Mouse (Mus musculus) intestine, embryonic 14.5 days (tissue): ENCODE data around the gene Gtf2h5. TPM values are rescaled to one million over a fixed set of nuclear protein-coding genes. Genes with fewer than 3 reads are reported as not detected.
A peak's percentile ranks its signal among the peaks of the same experiment; 100 is the strongest.

Experiments used
- ATAC-seq: fragments of 200-750 bp; cut with Nextera tagmentation; replicated peaks from 2 replicates; pipeline ENCODE4 v1.8.0; 2017; ENCODE audit warnings: low read depth, moderate number of reproducible peaks, moderate TSS enrichment, moderate library complexity; ENCODE audit not compliant: low FRiP score, low TSS enrichment
- DNase-seq: peaks from one replicate; pipeline ENCODE4 v3.0.0-alpha.2; 2018; ENCODE audit warnings: low spot score
- H3K27ac ChIP-seq: fragments of 300-500 bp; sonication (generic); 2 replicates; pipeline ENCODE4 v1.5.1; 2014; ENCODE audit warnings: low read depth, mild to moderate bottlenecking, control low read depth
- H3K27me3 ChIP-seq: fragments of 300-500 bp; sonication (generic); replicated peaks from 2 replicates; pipeline ENCODE4 v1.6.1; 2014; ENCODE audit warnings: low read length, control low read depth; ENCODE audit not compliant: control insufficient read depth, insufficient read depth
- H3K36me3 ChIP-seq: fragments of 300-500 bp; sonication (generic); 2 replicates; pipeline ENCODE4 v1.6.1; 2014; ENCODE audit warnings: low read length, control low read depth; ENCODE audit not compliant: control insufficient read depth, insufficient read depth
- H3K4me1 ChIP-seq: fragments of 300-500 bp; sonication (generic); replicated peaks from 2 replicates; pipeline ENCODE4 v1.6.1; 2014; ENCODE audit warnings: low read length, control low read depth, mixed read lengths; ENCODE audit not compliant: control insufficient read depth, insufficient read depth
- H3K4me2 ChIP-seq: fragments of 300-500 bp; sonication (generic); 2 replicates; pipeline ENCODE4 v1.6.1; 2014; ENCODE audit warnings: low read length
- H3K4me3 ChIP-seq: fragments of 300-500 bp; sonication (generic); 2 replicates; pipeline ENCODE4 v1.5.1; 2014; ENCODE audit warnings: low read depth, low read length, control low read depth, mixed read lengths
- H3K9ac ChIP-seq: fragments of 300-500 bp; sonication (generic); 2 replicates; pipeline ENCODE4 v1.6.1; 2014; ENCODE audit warnings: mild to moderate bottlenecking, low read length
- H3K9me3 ChIP-seq: fragments of 300-500 bp; sonication (generic); 2 replicates; pipeline ENCODE4 v1.6.1; 2016; ENCODE audit warnings: low read length, control low read depth; ENCODE audit not compliant: control insufficient read depth
- WGBS: fragments of 180-500 bp; shearing (Covaris S2); extraction: QIAGEN DNeasy Blood & Tissue Kit; methylation state at CpG from one replicate; pipeline ENCODE4 v1.1.7; 2014; 5-methylcytosine and 5-hydroxymethylcytosine counted together
- polyA plus RNA-seq: library from polyadenylated mRNA; unstranded; fragments of >200 nt; fragmentation: Nextera tagmentation; extraction: Ambion mirVana; gene quantifications from 2 replicates; pipeline ENCODE4 v1.2.1, GENCODE M21; 2014

Gene Gtf2h5
- polyA plus RNA-seq, 1 experiment from 2014 or later: 161 TPM

DNA sequence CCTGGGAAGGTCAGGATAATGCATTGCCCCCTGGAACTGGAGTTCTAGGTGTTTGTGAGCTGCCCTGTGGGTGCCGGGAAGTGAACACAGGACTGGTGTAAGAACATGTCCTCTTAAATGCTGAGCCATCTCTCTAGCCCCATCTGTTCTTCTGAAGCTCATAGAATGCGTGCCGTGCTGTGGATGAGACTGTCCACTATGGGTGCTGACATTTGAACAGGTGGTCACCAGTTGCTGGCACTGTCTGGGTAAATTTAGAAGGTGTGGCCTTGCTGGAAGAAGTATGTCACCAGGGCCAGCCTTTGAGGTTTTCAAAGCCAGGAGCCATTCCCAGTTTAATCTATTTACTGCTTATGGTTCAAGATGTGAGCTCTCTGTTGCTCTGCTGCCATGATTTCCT, 22.7 kb downstream of the Gtf2h5 start:
- no peaks in the 10 kb centered on the region for H3K36me3 ChIP-seq
- H3K9ac ChIP-seq: no peak overlapping the region
- no peaks in the 10 kb centered on the region for H3K9me3 ChIP-seq
- 0 out of 2 replicates have a peak, but pooled peaks cover 3% of the 10 kb centered on the region for H3K27me3 ChIP-seq
- 83% methylated on average over 3 of the region's 3 CpGs for WGBS
- no peak overlapping the region for H3K27ac ChIP-seq
- no peak for DNase-seq
- no peak overlapping the region for H3K4me3 ChIP-seq
- ATAC-seq: no peak
- no peaks in the 10 kb centered on the region for H3K4me1 ChIP-seq
- H3K4me2 ChIP-seq: no peak overlapping the region

DNA sequence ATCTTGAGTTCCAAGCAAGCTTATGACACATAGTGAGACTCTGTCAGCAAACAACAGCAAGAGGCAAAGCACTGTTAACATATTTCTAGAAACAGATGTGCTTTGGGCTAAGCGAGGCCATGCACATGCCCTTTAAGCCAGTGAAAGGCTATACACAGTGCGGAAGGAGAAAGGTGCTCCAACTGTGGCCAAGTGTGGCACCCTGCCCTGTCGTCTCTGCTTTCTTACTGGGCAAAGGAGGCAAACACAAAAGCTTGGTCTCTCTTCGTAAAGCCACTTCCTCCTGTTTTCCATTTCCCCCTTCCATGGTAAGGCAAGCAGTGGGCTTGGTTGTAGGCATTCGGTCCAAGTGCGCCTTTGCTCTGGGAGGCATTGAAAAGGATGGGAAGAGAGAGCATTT, 24.0 kb downstream of the Gtf2h5 start:
- WGBS: 85% methylated on average over 6 of the region's 6 CpGs
- no peak for ATAC-seq
- H3K4me2 ChIP-seq: no peak overlapping the region
- H3K27me3 ChIP-seq: 0 out of 2 replicates have a peak, but pooled peaks cover 3% of the 10 kb centered on the region
- H3K9ac ChIP-seq: no peak overlapping the region
- DNase-seq: no peak
- H3K4me3 ChIP-seq: no peak overlapping the region
- H3K4me1 ChIP-seq: peaks cover 10% of the 10 kb centered on the region
- no peaks in the 10 kb centered on the region for H3K9me3 ChIP-seq
- no peaks in the 10 kb centered on the region for H3K36me3 ChIP-seq
- H3K27ac ChIP-seq: no peak overlapping the region

DNA sequence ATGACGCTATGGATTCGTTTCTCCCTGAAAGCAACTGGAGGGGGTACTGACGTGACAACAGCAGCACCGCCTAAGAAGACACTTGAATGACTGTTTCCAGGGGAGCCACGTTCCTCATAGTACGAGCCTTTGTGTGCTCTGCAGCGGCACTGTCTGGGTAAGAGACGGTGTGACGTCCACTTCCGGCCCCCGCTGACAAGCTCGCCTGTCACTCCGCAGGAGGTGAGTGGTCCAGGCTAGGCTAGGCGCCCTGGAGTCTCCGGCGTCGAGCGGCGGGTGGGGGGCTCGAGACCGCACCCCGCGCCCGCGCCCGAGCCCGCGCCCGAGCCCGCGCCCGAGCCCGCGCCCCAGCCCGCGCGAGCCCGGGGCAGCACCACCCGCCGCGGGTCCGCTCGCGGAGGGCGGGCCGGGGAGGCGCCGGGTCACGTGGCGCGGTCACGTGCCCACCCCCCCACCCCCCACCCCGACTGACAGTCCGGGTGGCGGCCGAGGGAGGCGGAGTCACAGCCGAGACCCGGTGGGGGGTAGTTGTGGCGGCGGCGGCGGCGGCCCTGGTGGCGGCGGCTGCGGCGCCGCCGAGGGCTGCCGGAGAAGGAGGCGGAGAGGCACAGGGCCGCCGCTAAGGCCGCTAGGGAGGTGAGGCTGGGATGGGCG, 26.9 kb downstream of the Gtf2h5 start, which contains the start of gene Tulp4:
TSS of gene Tulp4 (plus strand) at position 77 of the 654 bp plus-strand sequence.
- under 1% methylated on average over 53 of the region's 76 CpGs for WGBS
- Histone ChIP-seq H3K9ac (peak within 1 kb of the TSS; percentile 87), H3K27ac (peak within 1 kb of the TSS; percentile 81), H3K4me2 (peak within 1 kb of the TSS; percentile 88), H3K4me1 (peaks cover 17% of the 10 kb centered on the region), H3K4me3 (peak within 1 kb of the TSS; percentile 77), H3K36me3 (no peaks in the 10 kb centered on the region; the same call in 1 of the 2 replicates), H3K27me3 (0 out of 2 replicates have a peak, but pooled peaks cover 3% of the 10 kb centered on the region), H3K9me3 (no peaks in the 10 kb centered on the region)
- peak; percentile 91 for DNase-seq
- ATAC-seq: peak; percentile 97

DNA sequence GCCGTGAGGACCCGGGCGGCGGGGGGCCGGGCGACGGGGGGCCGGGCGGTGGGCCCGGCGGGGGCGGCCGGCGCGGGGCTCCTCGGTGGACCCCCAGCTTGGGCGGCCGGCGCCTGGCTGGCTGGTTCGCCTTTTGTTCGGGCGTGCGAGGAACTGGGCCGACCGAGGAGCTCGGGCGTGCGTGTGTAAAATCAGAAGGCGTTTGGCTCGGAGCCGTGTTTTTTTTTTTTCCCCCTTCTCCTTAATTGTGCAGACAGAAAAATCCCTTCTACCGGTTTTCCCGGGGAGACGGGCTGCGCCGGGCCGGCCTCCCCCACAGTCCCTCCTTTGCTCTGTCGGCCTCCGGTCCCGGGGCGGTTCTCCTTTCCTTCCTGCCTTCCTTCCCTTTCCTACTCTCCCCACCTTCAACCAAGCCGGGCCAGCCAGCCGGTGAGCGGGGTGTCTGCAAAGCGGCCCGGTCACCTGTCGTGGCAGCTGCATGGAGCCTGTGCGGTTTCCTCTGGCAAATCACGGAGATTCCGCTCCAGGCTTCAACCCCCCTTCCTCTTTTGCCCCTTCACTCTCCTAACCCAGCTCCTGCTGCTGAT, 27.5 kb downstream of the Gtf2h5 start:
- Histone ChIP-seq H3K4me3 (peak overlapping the region; percentile 77), H3K4me2 (peak overlapping the region; percentile 88), H3K36me3 (peaks cover 1% of the 10 kb centered on the region; the same call in 1 of the 2 replicates), H3K9ac (peak overlapping the region; percentile 87), H3K4me1 (peaks cover 17% of the 10 kb centered on the region), H3K27ac (peak overlapping the region; percentile 81), H3K9me3 (no peaks in the 10 kb centered on the region), H3K27me3 (0 out of 2 replicates have a peak, but pooled peaks cover 3% of the 10 kb centered on the region)
- ATAC-seq (peak; percentile 13; the same call in 1 of the 2 replicates), DNase-seq (peak; percentile 85)
- WGBS: under 1% methylated on average over 46 of the region's 50 CpGs

DNA sequence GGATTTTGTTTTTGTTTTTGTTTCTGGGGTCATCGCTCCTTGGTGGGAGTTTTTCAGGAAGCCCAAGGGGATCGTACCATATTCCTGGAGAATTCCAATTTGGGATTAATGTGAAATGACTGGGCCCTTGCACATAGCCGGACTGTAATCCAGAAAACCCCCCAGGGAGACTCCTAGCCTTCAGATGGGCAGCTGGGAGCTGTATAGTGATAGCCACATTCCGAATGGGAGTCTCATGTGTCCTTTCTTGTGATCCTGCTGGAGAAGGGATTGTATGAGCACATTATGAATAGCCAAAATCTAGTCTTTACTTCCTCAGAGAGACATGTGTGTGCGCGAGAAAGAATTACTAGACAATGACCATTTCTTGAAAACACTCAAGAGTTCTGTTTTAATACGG, 28.6 kb downstream of the Gtf2h5 start:
- 0 out of 2 replicates have a peak, but pooled peaks cover 3% of the 10 kb centered on the region for H3K27me3 ChIP-seq
- peak overlapping the region; percentile 77 for H3K4me3 ChIP-seq
- no peaks in the 10 kb centered on the region for H3K9me3 ChIP-seq
- peaks cover 3% of the 10 kb centered on the region; the same call in 1 of the 2 replicates for H3K36me3 ChIP-seq
- peak overlapping the region; percentile 88 for H3K4me2 ChIP-seq
- H3K27ac ChIP-seq: no peak overlapping the region
- no peak for ATAC-seq
- peaks cover 17% of the 10 kb centered on the region for H3K4me1 ChIP-seq
- WGBS: 58% methylated on average over 7 of the region's 7 CpGs
- no peak for DNase-seq
- H3K9ac ChIP-seq: peak overlapping the region; percentile 87; the same call in 1 of the 2 replicates

DNA sequence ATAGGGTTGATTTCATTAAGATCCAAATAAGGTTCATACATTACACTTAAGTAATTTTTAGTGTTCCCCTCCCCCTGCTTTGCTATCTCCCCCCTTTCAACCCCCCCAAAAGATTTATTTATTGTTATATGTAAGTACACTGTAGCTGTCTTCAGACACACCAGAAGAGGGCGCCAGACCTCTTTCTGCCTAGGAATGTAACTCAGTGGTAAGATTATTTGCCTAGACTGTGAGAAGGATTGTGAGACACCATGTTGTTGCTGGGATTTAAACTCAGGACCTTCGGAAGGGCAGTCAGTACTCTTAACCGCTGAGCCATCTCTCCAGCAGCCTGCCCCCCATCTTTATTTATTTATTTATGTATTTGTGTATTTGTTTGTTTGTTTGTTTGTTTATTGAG, 31.4 kb downstream of the Gtf2h5 start:
- Histone ChIP-seq H3K4me3 (no peak overlapping the region), H3K27me3 (no peaks in the 10 kb centered on the region), H3K9me3 (no peaks in the 10 kb centered on the region), H3K4me1 (peaks cover 17% of the 10 kb centered on the region), H3K27ac (no peak overlapping the region), H3K4me2 (no peak overlapping the region), H3K9ac (no peak overlapping the region), H3K36me3 (peaks cover 6% of the 10 kb centered on the region; the same call in 1 of the 2 replicates)
- WGBS: 81% methylated on average over 3 of the region's 3 CpGs
- ATAC-seq (no peak), DNase-seq (no peak)

DNA sequence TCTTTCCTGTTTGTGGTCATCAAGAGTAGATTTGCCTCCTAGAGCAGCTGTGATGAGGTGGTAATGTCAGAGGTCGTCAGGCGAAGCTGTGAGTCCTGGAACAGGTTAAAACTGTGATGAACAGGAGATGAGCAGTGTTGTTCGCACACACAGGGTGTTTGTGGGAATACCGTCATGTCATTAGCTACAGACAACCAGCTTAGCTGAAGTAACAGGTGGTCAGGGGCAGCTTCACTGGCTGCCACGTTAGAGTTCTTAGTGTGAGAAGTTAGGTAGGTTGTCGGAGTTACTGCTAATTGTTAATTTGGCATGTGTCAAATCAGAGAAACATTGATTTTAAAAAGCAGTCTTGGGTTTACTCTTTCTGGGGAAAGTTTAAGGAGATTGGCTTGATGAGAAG, 34.1 kb downstream of the Gtf2h5 start:
- DNase-seq (no peak), ATAC-seq (no peak)
- H3K4me3 ChIP-seq: no peak overlapping the region
- H3K36me3 ChIP-seq: peaks cover 8% of the 10 kb centered on the region; the same call in 1 of the 2 replicates
- WGBS: 88% methylated on average over 6 of the region's 6 CpGs
- no peak overlapping the region for H3K9ac ChIP-seq
- no peaks in the 10 kb centered on the region for H3K27me3 ChIP-seq
- no peak overlapping the region for H3K4me2 ChIP-seq
- peaks cover 6% of the 10 kb centered on the region for H3K4me1 ChIP-seq
- no peak overlapping the region for H3K27ac ChIP-seq
- H3K9me3 ChIP-seq: no peaks in the 10 kb centered on the region

DNA sequence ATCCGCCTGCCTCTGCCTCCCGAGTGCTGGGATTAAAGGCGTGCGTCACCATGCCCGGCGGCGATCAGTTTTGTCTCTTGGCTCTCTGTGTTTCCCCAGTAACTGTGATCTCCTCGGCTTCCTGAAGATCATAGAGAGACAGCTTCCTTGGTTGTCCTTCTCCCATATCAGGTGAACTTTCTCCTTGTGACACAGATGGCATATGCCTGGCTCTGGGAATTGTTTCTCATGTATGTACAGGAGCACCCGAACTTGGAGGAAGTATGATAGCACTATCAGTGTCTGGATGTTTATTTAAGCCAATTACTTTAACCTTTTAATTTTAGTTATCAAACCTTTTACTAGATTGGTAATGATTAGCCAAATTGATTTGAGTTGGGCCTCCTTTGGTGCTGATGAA, 35.5 kb downstream of the Gtf2h5 start:
- 93% methylated on average over 9 of the region's 9 CpGs for WGBS
- DNase-seq: no peak

More for the DNA sequence above, 35.5 kb downstream of the Gtf2h5 start:
- no peaks in the 10 kb centered on the region for H3K4me1 ChIP-seq
- no peak overlapping the region for H3K27ac ChIP-seq
- H3K36me3 ChIP-seq: peaks cover 8% of the 10 kb centered on the region; the same call in 1 of the 2 replicates
- H3K9me3 ChIP-seq: no peaks in the 10 kb centered on the region
- no peaks in the 10 kb centered on the region for H3K27me3 ChIP-seq
- H3K4me2 ChIP-seq: no peak overlapping the region
- ATAC-seq: no peak
- no peak overlapping the region for H3K4me3 ChIP-seq
- no peak overlapping the region for H3K9ac ChIP-seq
